Mouse (Mus musculus): Measurements from ENCODE around the gene Lamb1. TPM values are rescaled to one million over a fixed set of nuclear protein-coding genes. Genes with fewer than 3 reads are reported as not detected.

Lamb1 gene
- polyA plus RNA-seq, 1 experiment from 2014 or later: 23.1 TPM

- WGBS: 71% methylated on average over 4 of the region's 4 CpGs
- no peak overlapping the region for H3K4me3 ChIP-seq
- peaks cover 12% of the 10 kb centered on the region for H3K4me1 ChIP-seq
- H3K27me3 ChIP-seq (ENCODE audit: poor library complexity, severe bottlenecking): no peaks in the 10 kb centered on the region; the same call in 1 of the 2 replicates
- no peaks in the 10 kb centered on the region for H3K9me3 ChIP-seq
- H3K36me3 ChIP-seq (replicated peaks): no peaks in the 10 kb centered on the region
- H3K27ac ChIP-seq: no peak overlapping the region
- DNase-seq (ENCODE audit: extremely low spot score, low spot score): no peak
Observed at GRCm38 (mm10) chr12:31239798-31240197, 25.2 kb upstream of the Lamb1 start.

DNA sequence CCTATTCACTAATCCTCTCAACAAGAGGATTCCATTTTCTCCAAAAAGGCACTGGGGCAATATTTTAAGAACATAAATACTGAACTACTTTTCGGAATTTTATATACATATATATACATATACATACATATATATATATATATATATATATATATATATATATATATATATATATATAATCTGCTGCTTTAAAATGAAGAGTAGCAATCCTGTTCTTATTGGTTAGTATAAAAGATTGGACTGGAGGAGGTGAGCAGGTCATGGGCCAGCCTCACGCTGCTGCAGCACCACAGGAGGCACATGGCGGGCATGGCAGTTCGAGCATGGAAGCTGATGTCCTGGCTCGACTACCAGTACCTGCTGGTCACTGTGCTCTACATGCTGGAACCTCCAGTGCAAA lies 24.6 kb upstream of the Lamb1 start, which contains the start of gene Gm6993:
TSS of gene Gm6993 (plus strand) at position 301 of the 400 bp plus-strand sequence.
- DNase-seq (ENCODE audit: extremely low spot score, low spot score): no peak
- Histone ChIP-seq H3K27me3 (ENCODE audit: poor library complexity, severe bottlenecking) (peaks cover 1% of the 10 kb centered on the region), H3K4me3 (no peak within 1 kb of the TSS), H3K27ac (no peak within 1 kb of the TSS), H3K4me1 (peaks cover 12% of the 10 kb centered on the region), H3K36me3 (replicated peaks) (no peaks in the 10 kb centered on the region), H3K9me3 (no peaks in the 10 kb centered on the region)
- WGBS: 82% methylated on average over 5 of the region's 5 CpGs

GRCm38 (mm10) chr12:31241595-31242342 lies 23.3 kb upstream of the Lamb1 start:
- H3K9me3 ChIP-seq: no peaks in the 10 kb centered on the region
- 84% methylated on average over 6 of the region's 6 CpGs for WGBS
- no peak overlapping the region for H3K4me3 ChIP-seq

DNA sequence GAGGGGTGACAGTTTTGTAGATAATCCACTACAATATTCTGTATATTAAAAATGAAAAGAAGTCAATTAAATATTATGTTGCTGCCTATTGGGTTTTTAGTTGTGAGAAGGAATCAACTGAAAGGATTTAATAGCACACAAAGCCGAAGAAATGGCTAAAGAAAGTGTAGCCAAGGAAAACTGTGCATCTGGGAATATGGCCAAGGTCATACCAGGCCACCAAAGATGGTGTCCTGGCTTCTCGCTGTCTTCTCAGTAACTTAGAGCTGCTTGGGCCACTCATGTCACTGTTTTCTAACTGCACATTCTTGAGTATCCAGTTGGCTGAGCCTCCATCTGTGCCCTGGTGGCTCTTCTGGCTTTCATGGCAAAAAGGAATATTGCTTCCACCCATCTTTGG lies 21.0 kb upstream of the Lamb1 start:
- no peaks in the 10 kb centered on the region for H3K36me3 ChIP-seq (replicated peaks)
- WGBS: 90% methylated on average over 2 of the region's 2 CpGs
- DNase-seq (ENCODE audit: extremely low spot score, low spot score): no peak
- no peaks in the 10 kb centered on the region for H3K9me3 ChIP-seq
- no peak overlapping the region for H3K27ac ChIP-seq
- peaks cover 8% of the 10 kb centered on the region for H3K27me3 ChIP-seq (ENCODE audit: poor library complexity, severe bottlenecking)
- no peak overlapping the region for H3K4me3 ChIP-seq
- peaks cover 13% of the 10 kb centered on the region; the same call in 1 of the 2 replicates for H3K4me1 ChIP-seq

More at GRCm38 (mm10) chr12:31241595-31242342, 23.3 kb upstream of the Lamb1 start:
- DNase-seq (ENCODE audit: extremely low spot score, low spot score): no peak
- Histone ChIP-seq H3K27ac (no peak overlapping the region), H3K36me3 (replicated peaks) (no peaks in the 10 kb centered on the region), H3K27me3 (ENCODE audit: poor library complexity, severe bottlenecking) (peaks cover 8% of the 10 kb centered on the region), H3K4me1 (peaks cover 13% of the 10 kb centered on the region)

DNA sequence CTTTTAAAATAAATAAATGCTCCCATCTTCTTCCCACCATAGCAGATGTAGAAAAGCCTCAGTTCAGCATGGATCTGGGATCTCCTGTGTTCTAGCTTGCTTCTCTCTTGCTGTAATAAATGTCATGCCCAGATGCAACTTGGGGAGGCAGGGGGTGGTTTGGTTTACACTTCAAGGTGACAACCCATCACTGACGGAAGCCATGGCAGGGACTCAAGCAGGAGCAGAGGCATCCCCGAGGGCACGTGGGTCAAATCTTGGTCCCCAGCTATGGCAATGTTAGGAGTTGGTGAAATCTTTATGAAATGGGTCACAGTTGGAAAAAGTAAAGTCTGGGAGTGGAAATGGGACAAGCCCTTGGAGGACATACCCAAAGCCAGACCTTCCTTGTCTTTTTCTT lies 20.3 kb upstream of the Lamb1 start:
- no peak overlapping the region for H3K4me3 ChIP-seq
- no peak overlapping the region for H3K27ac ChIP-seq
- DNase-seq (ENCODE audit: extremely low spot score, low spot score): no peak
- 90% methylated on average over 3 of the region's 3 CpGs for WGBS
- no peaks in the 10 kb centered on the region for H3K36me3 ChIP-seq (replicated peaks)
- peaks cover 13% of the 10 kb centered on the region; the same call in 1 of the 2 replicates for H3K4me1 ChIP-seq
- peaks cover 8% of the 10 kb centered on the region for H3K27me3 ChIP-seq (ENCODE audit: poor library complexity, severe bottlenecking)
- H3K9me3 ChIP-seq: no peaks in the 10 kb centered on the region

- Histone ChIP-seq H3K27ac (no peak overlapping the region), H3K4me3 (no peak overlapping the region), H3K4me1 (peaks cover 13% of the 10 kb centered on the region; the same call in 1 of the 2 replicates), H3K27me3 (ENCODE audit: poor library complexity, severe bottlenecking) (peaks cover 8% of the 10 kb centered on the region), H3K36me3 (replicated peaks) (no peaks in the 10 kb centered on the region), H3K9me3 (no peaks in the 10 kb centered on the region)
- no peak for DNase-seq (ENCODE audit: extremely low spot score, low spot score)
- 60% methylated on average over 3 of the region's 3 CpGs for WGBS
Observed at GRCm38 (mm10) chr12:31246153-31246552, 18.9 kb upstream of the Lamb1 start.

DNA sequence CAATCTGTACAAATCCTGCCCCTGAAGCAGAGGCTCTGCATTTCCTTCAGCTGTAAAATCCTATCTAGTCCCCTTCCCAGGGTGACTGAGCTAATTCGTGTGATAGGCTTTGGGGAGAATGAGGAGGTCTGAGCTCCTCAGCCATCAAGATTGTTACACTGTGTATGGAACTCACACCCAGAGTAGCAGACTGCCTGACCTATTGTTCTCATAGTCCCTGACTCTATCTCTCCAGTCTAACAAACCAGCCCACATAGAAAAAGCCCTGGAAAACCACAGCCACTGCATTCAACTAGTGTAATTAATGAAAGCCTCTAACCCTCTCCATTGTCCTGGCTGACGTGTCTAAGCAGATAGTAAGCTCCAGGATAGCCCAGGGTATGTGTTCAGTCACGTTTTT lies 18.4 kb upstream of the Lamb1 start:
- WGBS: 33% methylated on average over 3 of the region's 3 CpGs
- DNase-seq (ENCODE audit: extremely low spot score, low spot score): no peak
- Histone ChIP-seq H3K4me3 (no peak overlapping the region), H3K36me3 (replicated peaks) (no peaks in the 10 kb centered on the region), H3K9me3 (no peaks in the 10 kb centered on the region), H3K4me1 (peaks cover 13% of the 10 kb centered on the region; the same call in 1 of the 2 replicates), H3K27ac (no peak overlapping the region), H3K27me3 (ENCODE audit: poor library complexity, severe bottlenecking) (peaks cover 8% of the 10 kb centered on the region)

DNA sequence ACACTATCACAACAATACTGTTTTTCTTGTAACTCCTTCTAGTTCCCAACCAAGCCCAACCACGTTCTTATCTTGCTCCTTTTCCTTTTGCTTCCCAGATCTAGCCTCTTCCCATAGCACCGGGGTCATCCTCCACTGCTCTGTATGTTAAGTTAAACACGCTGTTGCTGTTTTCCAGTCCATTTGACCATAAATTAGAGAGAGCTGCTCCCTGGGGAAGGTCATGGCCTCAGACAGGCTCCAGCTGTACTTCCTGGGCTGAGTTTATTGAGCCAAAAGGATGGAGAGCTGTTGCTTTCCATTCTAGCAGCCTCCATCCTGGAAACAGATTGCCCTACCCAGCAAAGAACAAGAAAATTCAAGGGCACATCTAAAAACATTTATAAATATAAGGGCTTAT lies 16.9 kb upstream of the Lamb1 start:
- Histone ChIP-seq H3K4me3 (no peak overlapping the region), H3K9me3 (no peaks in the 10 kb centered on the region), H3K4me1 (peaks cover 13% of the 10 kb centered on the region; the same call in 1 of the 2 replicates), H3K27ac (no peak overlapping the region), H3K36me3 (replicated peaks) (no peaks in the 10 kb centered on the region), H3K27me3 (ENCODE audit: poor library complexity, severe bottlenecking) (peaks cover 8% of the 10 kb centered on the region; the same call in 1 of the 2 replicates)
- DNase-seq (ENCODE audit: extremely low spot score, low spot score): no peak
- 59% methylated on average over 3 of the region's 3 CpGs for WGBS

DNA sequence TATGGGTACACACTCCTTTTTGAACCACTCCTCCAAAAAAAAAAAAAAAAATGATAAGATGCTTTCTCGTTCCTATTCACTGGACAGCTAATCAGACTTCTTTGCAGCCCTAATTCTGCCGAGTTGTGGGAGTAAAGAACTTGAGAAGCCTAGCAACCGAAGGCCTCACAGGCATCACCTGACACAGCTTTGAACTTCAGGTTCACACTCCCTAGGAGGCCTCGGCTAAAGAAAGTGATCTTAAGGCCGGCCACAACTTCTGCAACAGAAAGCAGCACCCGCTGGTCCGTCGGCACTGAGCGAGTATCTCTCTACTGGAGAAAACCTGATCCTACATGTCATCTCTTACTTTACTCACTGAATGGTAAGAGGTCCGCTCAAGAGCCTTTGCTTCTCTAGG lies 16.4 kb upstream of the Lamb1 start:
- no peak for DNase-seq (ENCODE audit: extremely low spot score, low spot score)
- H3K4me3 ChIP-seq: no peak overlapping the region
- H3K27me3 ChIP-seq (ENCODE audit: poor library complexity, severe bottlenecking): peaks cover 8% of the 10 kb centered on the region; the same call in 1 of the 2 replicates
- H3K9me3 ChIP-seq: no peaks in the 10 kb centered on the region
- peaks cover 13% of the 10 kb centered on the region; the same call in 1 of the 2 replicates for H3K4me1 ChIP-seq
- no peaks in the 10 kb centered on the region for H3K36me3 ChIP-seq (replicated peaks)
- WGBS: 55% methylated on average over 10 of the region's 10 CpGs
- H3K27ac ChIP-seq: no peak overlapping the region

DNA sequence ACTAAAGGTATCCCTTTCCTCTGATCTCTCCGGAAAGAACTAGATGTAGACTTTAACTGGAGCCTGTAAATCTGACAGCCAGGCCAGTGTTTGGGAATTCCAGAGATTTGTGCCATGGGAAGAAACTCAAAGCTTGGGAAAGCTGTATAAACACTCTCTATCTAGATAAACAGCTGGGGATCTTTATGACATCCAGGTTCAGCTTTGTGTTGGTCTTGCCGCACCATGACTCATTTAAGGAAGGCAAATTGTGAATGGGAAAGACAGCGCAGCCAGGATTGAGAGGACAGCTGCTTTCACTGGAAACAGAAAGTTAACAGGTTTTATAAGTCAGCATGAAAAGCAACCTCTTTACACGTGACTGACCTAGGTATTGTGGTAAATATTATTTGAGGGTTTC lies 12.8 kb upstream of the Lamb1 start:
- peaks cover 9% of the 10 kb centered on the region; the same call in 1 of the 2 replicates for H3K4me1 ChIP-seq
- no peaks in the 10 kb centered on the region for H3K27me3 ChIP-seq (ENCODE audit: poor library complexity, severe bottlenecking)
- H3K27ac ChIP-seq: no peak overlapping the region
- WGBS: 75% methylated on average over 4 of the region's 4 CpGs
- H3K4me3 ChIP-seq: no peak overlapping the region
- no peaks in the 10 kb centered on the region for H3K9me3 ChIP-seq
- no peaks in the 10 kb centered on the region for H3K36me3 ChIP-seq (replicated peaks)
- DNase-seq (ENCODE audit: extremely low spot score, low spot score): no peak

- Histone ChIP-seq H3K4me1 (0 out of 2 replicates have a peak, but pooled peaks cover 3% of the 10 kb centered on the region), H3K4me3 (no peak overlapping the region), H3K27ac (no peak overlapping the region), H3K27me3 (ENCODE audit: poor library complexity, severe bottlenecking) (no peaks in the 10 kb centered on the region), H3K36me3 (replicated peaks) (no peaks in the 10 kb centered on the region), H3K9me3 (no peaks in the 10 kb centered on the region)
- DNase-seq (ENCODE audit: extremely low spot score, low spot score): no peak
- WGBS: 87% methylated on average over 8 of the region's 8 CpGs
Observed at GRCm38 (mm10) chr12:31254978-31255377, 10.1 kb upstream of the Lamb1 start.

GRCm38 (mm10) chr12:31256121-31256903 lies 8.7 kb upstream of the Lamb1 start:
- WGBS: 76% methylated on average over 9 of the region's 9 CpGs
- H3K9me3 ChIP-seq: no peaks in the 10 kb centered on the region
- no peak for DNase-seq (ENCODE audit: extremely low spot score, low spot score)
- no peak overlapping the region for H3K4me3 ChIP-seq
- no peaks in the 10 kb centered on the region; the same call in 1 of the 2 replicates for H3K27me3 ChIP-seq (ENCODE audit: poor library complexity, severe bottlenecking)
- H3K27ac ChIP-seq: no peak overlapping the region
- no peaks in the 10 kb centered on the region for H3K36me3 ChIP-seq (replicated peaks)
- 0 out of 2 replicates have a peak, but pooled peaks cover 3% of the 10 kb centered on the region for H3K4me1 ChIP-seq

DNA sequence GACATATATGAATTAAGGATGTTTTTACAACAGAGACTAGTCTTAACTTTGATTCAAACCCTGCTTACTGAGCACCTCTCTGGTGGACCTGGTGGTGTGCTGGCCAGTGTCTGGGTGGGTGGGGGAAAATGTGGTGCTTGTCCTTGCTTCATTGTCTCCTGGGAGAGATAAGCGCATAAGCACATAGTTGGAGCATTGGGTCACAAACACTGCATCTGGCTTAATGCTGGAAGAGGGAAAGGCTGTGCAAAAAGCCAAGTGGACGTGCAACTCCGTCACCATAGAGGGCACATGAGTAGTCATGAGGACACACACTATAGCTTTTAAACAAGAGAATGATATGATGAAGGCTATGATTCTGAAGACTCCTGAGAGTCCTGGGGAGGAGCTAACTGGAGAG lies 3.2 kb upstream of the Lamb1 start:
- peaks cover 53% of the 10 kb centered on the region for H3K27me3 ChIP-seq (ENCODE audit: poor library complexity, severe bottlenecking)
- no peaks in the 10 kb centered on the region for H3K9me3 ChIP-seq
- H3K27ac ChIP-seq: no peak overlapping the region
- H3K4me3 ChIP-seq: no peak overlapping the region
- 93% methylated on average over 3 of the region's 3 CpGs for WGBS
- no peak for DNase-seq (ENCODE audit: extremely low spot score, low spot score)
- peaks cover 37% of the 10 kb centered on the region for H3K4me1 ChIP-seq
- no peaks in the 10 kb centered on the region for H3K36me3 ChIP-seq (replicated peaks)
